Mouse (Mus musculus): ENCODE data around the gene Paf1.

Gene Paf1

DNA sequence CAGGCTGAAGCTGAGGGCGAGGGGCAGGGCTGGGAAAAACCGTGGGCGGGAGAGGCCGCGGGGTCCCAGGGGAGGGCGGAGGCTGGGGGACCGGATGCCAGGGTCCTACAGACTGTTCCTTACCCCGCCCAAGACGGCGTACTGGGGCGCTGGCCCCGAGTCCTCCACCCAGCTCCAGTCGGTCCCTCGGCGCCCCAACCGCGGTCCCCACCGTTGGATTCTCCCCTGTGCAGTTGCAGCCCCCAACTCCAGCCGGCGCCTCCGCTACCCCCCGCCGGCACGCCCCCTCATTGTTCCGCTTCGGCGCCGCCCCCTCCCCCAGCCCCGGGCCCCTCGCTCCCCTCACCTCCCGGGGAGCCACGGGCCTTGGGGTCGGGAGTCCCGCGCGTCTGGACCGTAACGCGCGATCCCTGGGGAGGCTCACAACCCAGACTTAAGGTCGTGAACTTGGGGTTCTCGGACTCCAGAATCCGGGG lies 21.2 kb upstream of the Paf1 start:
- DNase-seq: no peak

DNA sequence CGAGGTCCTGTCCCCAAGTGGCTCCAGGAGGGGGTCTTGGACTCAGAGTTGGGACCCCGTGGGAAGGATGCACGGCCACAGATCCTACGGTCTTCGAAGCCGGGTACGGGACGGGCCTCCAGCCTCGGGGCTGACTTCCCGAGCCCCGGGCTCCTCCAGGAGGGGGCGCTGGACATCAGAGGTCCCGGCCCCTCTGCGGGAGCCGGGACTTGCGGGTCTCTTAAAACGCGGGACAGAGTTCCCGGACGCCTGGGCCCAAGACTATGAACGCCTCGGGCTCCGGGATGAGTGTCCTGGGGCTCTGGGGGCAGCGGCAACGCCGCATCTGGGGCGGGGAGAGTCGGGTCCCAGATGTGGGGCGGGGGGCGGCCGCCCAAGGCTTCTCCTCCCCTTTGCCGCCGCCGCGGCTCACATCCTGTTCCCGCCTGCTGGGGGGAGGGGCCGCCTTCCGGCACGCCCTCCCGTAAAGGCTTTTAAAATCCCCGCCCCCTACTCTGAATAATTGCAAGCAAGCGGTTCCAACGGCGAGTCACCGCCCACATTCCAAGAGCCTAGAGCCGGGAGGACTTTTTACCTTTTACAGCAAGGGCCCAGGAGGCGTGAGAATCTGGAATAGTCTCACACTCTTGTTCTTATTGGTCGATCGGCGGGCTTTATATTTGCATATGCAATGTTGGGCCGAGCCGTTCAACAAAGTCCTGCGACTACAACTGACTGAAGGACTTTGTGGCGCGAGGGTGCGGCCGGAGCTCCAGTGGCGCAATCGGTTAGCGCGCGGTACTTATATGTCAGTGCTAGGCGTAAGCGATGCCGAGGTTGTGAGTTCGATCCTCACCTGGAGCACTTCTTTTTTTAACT lies 20.3 kb upstream of the Paf1 start, which contains the start of gene Plekhg2:
Plekhg2 (minus strand) TSS at position 349 of the 858 bp plus-strand sequence.
- DNase-seq: peak; percentile 91

DNA sequence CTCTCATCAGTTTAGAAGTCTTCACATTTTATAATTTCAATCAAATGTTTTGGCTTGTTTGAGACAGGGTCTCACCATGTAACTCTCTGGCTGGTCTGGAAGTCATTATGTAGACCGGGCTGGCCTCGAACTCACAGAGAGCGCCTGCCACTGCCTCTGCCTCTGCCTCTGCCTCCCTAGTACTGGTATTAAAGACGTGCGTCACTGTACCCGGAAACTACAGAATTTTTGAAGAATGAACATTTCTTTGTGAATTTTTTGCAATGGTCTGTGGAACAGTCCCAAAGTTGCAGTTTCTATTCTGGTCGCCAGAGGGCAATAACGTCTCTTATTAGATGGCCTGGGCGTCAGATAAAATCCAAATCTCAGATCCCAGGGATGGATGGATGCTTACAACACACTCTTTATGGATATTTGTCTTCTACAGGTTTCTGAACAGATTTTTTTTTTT lies 19.6 kb upstream of the Paf1 start:
- peak; percentile 74 for DNase-seq

- peak; percentile 35 for DNase-seq
Observed at GRCm38 (mm10) chr7:28373891-28374495, 18.8 kb upstream of the Paf1 start.

DNA sequence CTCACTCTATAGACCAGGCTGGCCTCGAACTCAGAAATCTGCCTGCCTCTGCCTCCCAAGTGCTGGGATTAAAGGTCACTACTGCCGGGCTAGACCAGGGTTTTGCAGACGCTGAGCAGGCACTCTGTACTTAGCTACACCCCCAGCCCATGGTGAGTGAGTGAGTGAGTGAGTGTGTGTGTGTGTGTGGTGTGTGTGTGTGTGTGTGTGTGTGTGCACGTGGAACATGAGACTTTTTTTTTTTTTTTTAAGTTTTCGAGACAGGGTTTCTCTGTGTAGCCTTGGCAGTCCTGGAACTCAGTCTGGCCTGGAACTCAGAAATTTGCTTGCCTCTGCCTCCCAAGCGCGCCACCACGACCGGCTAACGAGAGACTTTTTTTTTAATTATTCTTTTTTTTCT lies 18.1 kb upstream of the Paf1 start:
- DNase-seq: no peak

GRCm38 (mm10) chr7:28375176-28375921 lies 17.4 kb upstream of the Paf1 start:
- DNase-seq: peak; percentile 70

GRCm38 (mm10) chr7:28376011-28376771 lies 16.6 kb upstream of the Paf1 start:
- no peak for DNase-seq

GRCm38 (mm10) chr7:28377190-28378065 lies 15.3 kb upstream of the Paf1 start:
- no peak for DNase-seq

GRCm38 (mm10) chr7:28378066-28378690 lies 14.6 kb upstream of the Paf1 start:
- DNase-seq: no peak

DNA sequence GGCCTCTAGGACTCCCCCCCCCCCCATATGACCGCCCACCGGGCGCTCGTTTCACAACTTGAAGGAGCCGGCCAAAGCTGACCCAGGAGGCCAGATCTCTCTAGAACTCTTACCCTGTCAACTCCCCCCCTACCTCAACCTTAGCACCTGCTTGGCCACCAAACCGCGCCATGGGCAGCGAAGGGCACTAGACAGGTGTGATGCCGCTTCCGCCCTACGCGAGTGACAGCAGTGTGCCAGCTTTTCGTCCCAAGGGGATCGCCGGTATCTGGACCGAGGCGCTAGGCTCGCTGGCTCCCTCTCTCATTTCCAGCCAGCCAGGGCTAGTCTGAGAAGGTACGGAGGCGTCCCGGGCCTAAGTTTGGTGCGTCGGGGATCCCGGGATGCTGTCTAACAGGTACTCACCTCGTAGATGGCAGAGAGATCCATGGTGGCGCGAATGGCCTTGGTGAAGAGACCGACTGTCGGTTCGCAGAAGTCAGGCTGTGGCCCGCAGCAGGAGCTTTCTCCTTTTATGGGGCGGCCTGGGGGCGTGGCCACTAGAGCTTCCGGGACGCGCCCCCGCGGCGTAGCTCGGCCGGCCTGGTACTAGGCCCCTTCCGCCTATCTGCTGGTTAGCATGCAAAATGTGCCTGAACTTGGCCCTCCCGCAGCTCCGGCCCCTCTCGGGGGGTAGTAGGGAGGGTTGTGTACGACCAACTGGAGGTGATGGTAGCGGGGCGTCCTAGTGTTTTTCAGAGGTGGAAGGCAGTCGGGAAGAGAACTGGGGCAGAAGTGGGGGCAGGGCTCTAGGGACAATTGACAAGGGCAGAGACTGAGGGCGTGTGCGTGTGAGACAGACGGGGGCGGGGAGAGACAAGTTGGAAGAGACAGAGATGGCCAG lies 13.7 kb upstream of the Paf1 start:
- DNase-seq: peak; percentile 69

- DNase-seq: no peak
Observed at GRCm38 (mm10) chr7:28380237-28381016, 12.3 kb upstream of the Paf1 start, which contains the start of gene Zfp36. Gene Zfp36, minus strand, starts transcription at chr7:28380253.

- no peak for DNase-seq
Observed at GRCm38 (mm10) chr7:28381017-28381790, 11.5 kb upstream of the Paf1 start.

DNA sequence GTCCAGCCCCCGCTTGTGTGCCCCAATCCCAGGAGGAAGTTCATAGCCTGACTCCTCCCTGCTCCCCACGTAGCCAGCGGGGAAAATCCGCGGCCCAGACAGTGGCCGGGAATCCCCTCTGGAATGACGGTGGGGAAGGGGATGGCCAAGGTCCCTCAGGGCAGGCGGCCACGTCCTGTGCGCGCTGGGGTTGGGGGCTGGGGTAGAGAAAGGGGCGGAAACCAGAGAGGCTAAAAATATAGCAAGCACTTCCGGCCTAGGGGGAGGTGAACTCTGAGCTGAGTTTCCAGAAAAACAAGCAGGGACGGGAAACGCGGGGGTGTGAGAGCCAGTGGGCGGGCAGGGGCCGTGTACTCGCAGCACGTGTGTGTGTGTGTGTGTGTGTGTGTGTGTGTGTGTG lies 10.8 kb upstream of the Paf1 start:
- no peak for DNase-seq

DNA sequence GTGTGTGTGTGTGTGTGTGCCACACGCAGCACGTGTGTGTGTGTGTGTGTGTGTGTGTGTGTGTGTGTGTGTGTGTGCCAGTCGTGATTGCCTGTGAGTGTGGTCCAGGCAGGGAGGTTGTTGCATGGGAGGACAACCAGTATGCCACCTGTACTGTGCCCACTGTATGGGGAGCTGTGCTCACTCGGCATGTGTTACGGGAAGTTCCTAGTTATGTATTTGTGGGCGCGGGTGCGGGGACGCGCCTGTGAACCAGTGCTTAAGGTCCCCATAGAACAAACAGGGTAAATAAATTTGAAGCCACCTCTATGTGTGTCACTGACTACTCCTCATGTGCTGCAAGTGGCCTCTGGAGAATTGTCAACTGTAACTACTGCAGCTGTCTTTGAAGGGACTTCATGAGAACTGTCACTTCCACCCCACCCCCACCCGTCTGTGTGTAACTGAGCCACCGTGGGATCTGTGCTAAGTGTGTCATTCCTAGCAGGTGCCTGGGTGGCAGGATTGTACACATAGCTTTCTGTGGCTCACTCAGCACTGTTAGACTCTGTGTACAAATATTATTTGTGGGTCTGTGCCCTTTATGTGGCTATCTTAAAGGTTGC lies 10.3 kb upstream of the Paf1 start:
- no peak for DNase-seq

- no peak for DNase-seq
Observed at GRCm38 (mm10) chr7:28382981-28383396, 9.8 kb upstream of the Paf1 start.

- no peak for DNase-seq
Observed at GRCm38 (mm10) chr7:28383606-28384005, 9.1 kb upstream of the Paf1 start.

DNA sequence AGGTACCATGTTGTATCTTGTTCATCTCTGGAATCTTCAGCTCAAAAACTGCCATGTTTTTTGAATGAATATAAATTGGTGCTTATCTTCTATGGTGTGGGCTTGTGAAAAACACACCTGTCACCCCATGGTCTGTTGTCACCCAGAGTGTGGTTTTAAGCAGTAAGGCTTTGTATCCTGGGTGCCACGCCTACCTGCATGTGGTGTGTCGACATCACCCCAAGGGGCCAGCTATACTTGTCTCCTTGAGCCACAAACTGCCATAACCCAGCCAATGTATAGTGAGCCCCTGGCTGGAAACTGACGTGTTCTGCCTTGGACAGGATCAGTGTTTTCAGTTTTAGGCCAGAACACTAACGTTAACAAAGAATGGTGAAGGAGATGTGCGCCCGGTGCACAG lies 8.6 kb upstream of the Paf1 start:
- DNase-seq: no peak

DNA sequence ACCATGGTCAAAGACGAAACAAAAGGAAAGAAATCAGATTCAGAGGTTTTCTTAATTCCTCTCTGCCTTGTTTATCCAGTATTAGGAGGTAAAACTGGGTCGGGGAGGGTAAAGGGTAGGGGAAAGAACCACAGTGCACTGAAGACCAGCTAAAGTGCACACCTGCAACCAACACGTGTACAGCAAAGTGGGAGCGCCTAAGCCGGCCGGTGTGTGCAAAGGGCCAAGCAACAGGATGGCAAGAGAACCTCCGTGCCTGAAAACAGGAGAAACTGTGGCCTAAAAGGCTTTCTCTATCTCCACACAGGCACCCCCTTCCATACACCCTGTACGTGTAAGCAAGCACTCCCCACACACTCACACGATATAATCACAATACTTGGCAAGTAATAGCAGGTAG lies 7.6 kb upstream of the Paf1 start:
- no peak for DNase-seq
